Mouse (Mus musculus) lung, embryonic 16.5 days (tissue): Measurements from ENCODE around the gene Alx1. TPM values are rescaled to one million over a fixed set of nuclear protein-coding genes. Genes with fewer than 3 reads are reported as not detected.

Experiments
- polyA plus RNA-seq: library from polyadenylated mRNA; unstranded; fragments of >200 nt; fragmentation: Nextera tagmentation; extraction: Ambion mirVana; gene quantifications from 2 replicates; pipeline ENCODE4 v1.2.1, GENCODE M21; 2015

The Alx1 gene
- polyA plus RNA-seq, 1 experiment from 2014 or later = 0.26 TPM

Other genes with a start within 250 kb of the Alx1 start
- 2.8 and 4.1 TPM in 2 replicates for gene Lrriq1, start 206.1 kb upstream of the Alx1 start, polyA plus RNA-seq